ENCODE assay signal across 20 mouse cellular contexts in genomic region chr4:70010466-70010865, GRCm38 (mm10).
DNase-seq lines count a peak whose midpoint lies in the region; ATAC-seq and TF ChIP-seq lines count a peak whose summit lies in the region.
"Had no signal": no experiment of that assay in that cellular context is flagged by ENCODE, and none has a peak within 500 bp of the region (broad histone marks: within the 10 kb centered on the region; RNA-seq: fewer than 3 reads in every experiment).

No protein-coding gene starts in this region.

- no peaks in the 10 kb centered on the region for H3K4me1 ChIP-seq in lung, postnatal 0 days (ENCODE audit: insufficient read depth, low read depth, low read length)
- H3K4me1 ChIP-seq: embryonic facial prominence, embryonic 15.5 days; heart, embryonic 13.5 days had no signal

- H3K4me2 ChIP-seq in lung, postnatal 0 days (replicated peaks; ENCODE audit: low read depth, low read length) = no peak overlapping the region
- H3K4me2 ChIP-seq: embryonic facial prominence, embryonic 15.5 days; heart, embryonic 13.5 days; hindbrain, embryonic 15.5 days had no signal

- no peak for TF ChIP-seq POLR2A in brain, embryonic 14.5 days (IDR thresholded peaks at IDR 0.05; ENCODE audit: borderline replicate concordance, extremely low read depth, insufficient read depth, insufficient read length, poor library complexity, severe bottlenecking)

- no peaks in the 10 kb centered on the region for H3K36me3 ChIP-seq in lung, postnatal 0 days (ENCODE audit: insufficient read depth, low read length)
- H3K36me3 ChIP-seq: embryonic facial prominence, embryonic 15.5 days; heart, embryonic 13.5 days; hindbrain, embryonic 15.5 days had no signal

- TF ChIP-seq CTCF in brain, embryonic 14.5 days (IDR thresholded peaks at IDR 0.05; ENCODE audit: borderline replicate concordance, extremely low read depth, insufficient read depth, insufficient read length) = no peak
- no peak for TF ChIP-seq CTCF in lung, postnatal 0 days (IDR thresholded peaks at IDR 0.05)

- H3K9ac ChIP-seq in lung, postnatal 0 days (replicated peaks; ENCODE audit: low read depth) = no peak overlapping the region
- H3K9ac ChIP-seq: embryonic facial prominence, embryonic 15.5 days; heart, embryonic 13.5 days; hindbrain, embryonic 15.5 days had no signal

- no peak for TF ChIP-seq EP300 in lung, postnatal 0 days (IDR thresholded peaks at IDR 0.05)

- H3K4me3 ChIP-seq in lung, postnatal 0 days (ENCODE audit: low read depth, low read length) = no peak overlapping the region
- H3K4me3 ChIP-seq: embryonic facial prominence, embryonic 15.5 days; erythroblast, embryonic 14.5 days; heart, embryonic 13.5 days; hindbrain, embryonic 15.5 days had no signal

- WGBS in lung, postnatal 0 days = 68% methylated on average over 1 of the region's 1 CpGs

- no peaks in the 10 kb centered on the region for H3K9me3 ChIP-seq in lung, postnatal 0 days (ENCODE audit: low read length)
- H3K9me3 ChIP-seq: embryonic facial prominence, embryonic 15.5 days; heart, embryonic 13.5 days; hindbrain, embryonic 15.5 days had no signal

- DNase-seq in frontal cortex, postnatal 14 days (ENCODE audit: low spot score in 2 of 2) = no peak
- peak; percentile 34 for DNase-seq in right cerebral cortex, adult 18-20 months
- no peak for DNase-seq in right cerebral cortex, postnatal 36 days (ENCODE audit: low spot score in 2 of 2)
- DNase-seq in brain, embryonic 14.5 days (ENCODE audit: low read depth) = peak; percentile 43
- DNase-seq in lung, postnatal 0 days (ENCODE audit: low spot score) = no peak
- no peak for DNase-seq in gastrocnemius, adult 18-20 months (ENCODE audit: low spot score)
- DNase-seq: adrenal gland, postnatal 10 days; cerebellum, adult 2 months; cerebellum, postnatal 10 days; embryo, embryonic 11 days; gastrocnemius, postnatal 36 days; heart, adult 11 months; heart, postnatal 36 days; kidney, adult 2 months had no signal

- H3K27me3 ChIP-seq in lung, postnatal 0 days (replicated peaks; ENCODE audit: insufficient read depth, low read length) = no peaks in the 10 kb centered on the region
- H3K27me3 ChIP-seq: embryonic facial prominence, embryonic 15.5 days; heart, embryonic 13.5 days; hindbrain, embryonic 15.5 days had no signal

- ATAC-seq in frontal cortex, adult (ENCODE audit: low TSS enrichment) = peak; percentile 83
- ATAC-seq in lung, postnatal 0 days = no peak
- ATAC-seq: intestine, embryonic 16.5 days had no signal

- no peak overlapping the region for H3K27ac ChIP-seq in lung, postnatal 0 days (ENCODE audit: low read length)
- H3K27ac ChIP-seq: embryonic facial prominence, embryonic 15.5 days; heart, embryonic 13.5 days; hindbrain, embryonic 15.5 days had no signal

Comparison
In these comparisons a context has a peak if more than half of its experiments do, and no peak if none do; other contexts are left out.
1. DNase-seq: peak in right cerebral cortex, adult 18-20 months (single experiment) and brain, embryonic 14.5 days (single experiment); none in frontal cortex, postnatal 14 days (0 of 2), right cerebral cortex, postnatal 36 days (0 of 2), lung, postnatal 0 days (single experiment) and gastrocnemius, adult 18-20 months (single experiment).